Mouse (Mus musculus): ENCODE results near the gene Pam.
A peak's percentile ranks its signal among the peaks of the same experiment; 100 is the strongest.

Gene Pam

GRCm38 (mm10) chr1:97903912-97904460, 191.5 kb downstream of the Pam start:
- DNase-seq = no peak

GRCm38 (mm10) chr1:97902830-97903229, 192.6 kb downstream of the Pam start:
- DNase-seq = no peak

- no peak for DNase-seq
Measured at GRCm38 (mm10) chr1:97900559-97901153, 194.8 kb downstream of the Pam start.

GRCm38 (mm10) chr1:97887511-97887910, 207.9 kb downstream of the Pam start:
- no peak for DNase-seq

GRCm38 (mm10) chr1:97883498-97883897, 211.9 kb downstream of the Pam start:
- DNase-seq = no peak

- DNase-seq = no peak
Measured at GRCm38 (mm10) chr1:97877037-97877436, 218.4 kb downstream of the Pam start.

GRCm38 (mm10) chr1:97873490-97874054, 221.9 kb downstream of the Pam start:
- no peak for DNase-seq

GRCm38 (mm10) chr1:97872493-97872892, 223.0 kb downstream of the Pam start:
- DNase-seq = no peak

- DNase-seq = no peak
Measured at GRCm38 (mm10) chr1:97872072-97872471, 223.4 kb downstream of the Pam start.

GRCm38 (mm10) chr1:97864135-97864534, 231.3 kb downstream of the Pam start:
- no peak for DNase-seq

- DNase-seq = no peak
Measured at GRCm38 (mm10) chr1:97863140-97863539, 232.3 kb downstream of the Pam start.

- DNase-seq = no peak
Measured at GRCm38 (mm10) chr1:97862734-97863133, 232.7 kb downstream of the Pam start.

GRCm38 (mm10) chr1:97854256-97854655, 241.2 kb downstream of the Pam start:
- no peak for DNase-seq

- no peak for DNase-seq
Measured at GRCm38 (mm10) chr1:97851601-97852175, 243.8 kb downstream of the Pam start.

GRCm38 (mm10) chr1:97848601-97849241, 246.7 kb downstream of the Pam start:
- no peak for DNase-seq

GRCm38 (mm10) chr1:97843220-97843992, 252.0 kb downstream of the Pam start:
- peak; percentile 42 for DNase-seq

GRCm38 (mm10) chr1:97834354-97834822, 261.1 kb downstream of the Pam start:
- no peak for DNase-seq

GRCm38 (mm10) chr1:97833466-97834353, 261.7 kb downstream of the Pam start:
- DNase-seq = no peak

- no peak for DNase-seq
Measured at GRCm38 (mm10) chr1:97828087-97828486, 267.4 kb downstream of the Pam start.

GRCm38 (mm10) chr1:97827566-97827965, 267.9 kb downstream of the Pam start:
- DNase-seq = no peak

GRCm38 (mm10) chr1:97822904-97823303, 272.5 kb downstream of the Pam start:
- DNase-seq = no peak

GRCm38 (mm10) chr1:97822203-97822602, 273.2 kb downstream of the Pam start:
- no peak for DNase-seq
